Mouse (Mus musculus) liver, adult 2 months (tissue): Measurements from ENCODE around the gene Iqcb1.

Source experiments
- CTCF ChIP-seq: fragments of 200-500 bp; IDR thresholded peaks from 2 replicates; pipeline ENCODE4 v1.5.1; 2011; ENCODE audit warnings: low read depth, low read length, control low read depth
- POLR2A ChIP-seq: fragments of 200-500 bp; IDR thresholded peaks from 2 replicates; pipeline ENCODE4 v1.6.1; 2011; ENCODE audit warnings: low read length, control low read depth; ENCODE audit not compliant: insufficient read depth; ENCODE audit errors: extremely low read depth

- TF ChIP-seq POLR2A (no peak), CTCF (no peak)
These were observed 86.0 kb downstream of the Iqcb1 start for GRCm38 (mm10) chr16:36914195-36914594.
